Mouse (Mus musculus) monocyte, adult 5-6 weeks (primary cell): ENCODE data around the gene Chrne. TPM values are rescaled to one million over a fixed set of nuclear protein-coding genes. Genes with fewer than 3 reads are reported as not detected.
A peak's percentile ranks its signal among the peaks of the same experiment; 100 is the strongest.

Experiments used
- ATAC-seq: fragments of 153-309, 156-312 bp; replicated peaks from 2 replicates; pipeline ENCODE4 v1.8.0; 2017; ENCODE audit warnings: mild to moderate bottlenecking; ENCODE audit not compliant: low TSS enrichment, insufficient number of reproducible peaks, severe bottlenecking, poor library complexity, low FRiP score
- total RNA-seq: library from RNA; stranded (forward); fragments of 200-1000, 200-491, 200-594 nt; gene quantifications from 3 replicates; pipeline ENCODE4 v1.2.3, GENCODE M21; 2017

Gene Chrne
- total RNA-seq, 1 experiment from 2014 or later = 5.5 TPM

DNA sequence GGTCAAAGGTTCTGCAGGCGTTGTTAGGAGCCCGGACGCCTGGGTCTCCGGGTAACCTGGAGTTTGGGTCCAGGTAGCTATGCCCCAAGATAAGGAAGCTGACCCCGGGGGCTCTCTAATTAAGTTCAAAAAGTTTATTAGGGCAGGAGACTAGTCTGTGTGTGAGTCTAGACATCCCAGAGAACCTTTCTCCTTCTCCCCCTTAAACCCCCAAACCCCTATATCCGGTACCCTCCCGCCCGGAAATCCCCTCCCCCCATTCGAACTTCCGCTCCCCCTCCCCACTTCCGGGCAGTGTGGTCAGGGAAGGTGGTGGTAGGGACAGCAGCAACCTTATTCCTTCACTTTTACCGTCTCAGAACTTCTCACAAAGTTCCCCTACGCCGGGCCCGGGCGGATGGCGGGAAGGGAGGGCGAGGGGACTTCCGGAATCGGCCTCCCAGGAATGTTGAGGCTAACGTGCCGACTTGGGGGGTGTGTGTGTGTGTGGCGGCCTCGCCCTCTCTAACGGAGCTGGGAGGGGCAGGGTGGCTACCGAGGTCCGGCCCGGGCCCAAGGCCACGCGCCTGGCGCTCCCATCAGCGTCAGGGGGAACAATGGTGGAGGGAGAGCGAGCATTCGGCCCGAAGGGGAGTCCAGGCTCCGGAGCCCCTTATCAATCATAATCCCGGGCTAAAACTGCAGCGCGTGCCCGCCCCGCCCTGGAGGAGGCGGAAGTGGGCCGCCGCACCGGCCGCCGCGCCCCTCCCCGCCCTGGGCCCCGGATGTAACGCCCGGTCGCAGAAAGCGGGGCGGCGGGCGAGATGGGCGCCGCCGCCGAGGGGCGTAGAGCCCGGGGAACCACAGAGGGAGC is 34.6 kb upstream of the Chrne start:
- ATAC-seq = no peak

DNA sequence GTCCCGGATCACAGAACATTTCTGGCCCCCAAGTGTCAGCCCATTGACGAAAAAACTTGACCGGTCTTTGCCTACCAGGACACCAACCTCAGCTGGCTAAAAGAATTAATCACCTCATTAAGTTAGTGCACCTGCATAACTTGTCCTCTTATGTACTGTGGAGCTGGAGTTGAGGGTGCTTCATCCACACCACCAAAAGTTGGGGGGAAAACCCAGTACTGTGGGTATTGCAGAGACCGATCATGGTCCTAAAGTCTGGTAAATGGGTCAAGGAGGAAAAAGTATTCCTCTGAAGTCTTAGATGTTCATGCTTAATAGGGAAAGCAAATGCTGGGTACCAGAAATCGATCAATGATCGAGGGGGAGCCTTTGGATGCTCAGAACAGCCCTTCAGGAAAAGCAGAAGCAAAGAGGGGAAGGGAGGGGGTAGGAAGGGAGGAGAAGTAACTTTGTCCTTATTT is 33.9 kb upstream of the Chrne start:
- no peak; the same call in 1 of the 2 replicates for ATAC-seq

DNA sequence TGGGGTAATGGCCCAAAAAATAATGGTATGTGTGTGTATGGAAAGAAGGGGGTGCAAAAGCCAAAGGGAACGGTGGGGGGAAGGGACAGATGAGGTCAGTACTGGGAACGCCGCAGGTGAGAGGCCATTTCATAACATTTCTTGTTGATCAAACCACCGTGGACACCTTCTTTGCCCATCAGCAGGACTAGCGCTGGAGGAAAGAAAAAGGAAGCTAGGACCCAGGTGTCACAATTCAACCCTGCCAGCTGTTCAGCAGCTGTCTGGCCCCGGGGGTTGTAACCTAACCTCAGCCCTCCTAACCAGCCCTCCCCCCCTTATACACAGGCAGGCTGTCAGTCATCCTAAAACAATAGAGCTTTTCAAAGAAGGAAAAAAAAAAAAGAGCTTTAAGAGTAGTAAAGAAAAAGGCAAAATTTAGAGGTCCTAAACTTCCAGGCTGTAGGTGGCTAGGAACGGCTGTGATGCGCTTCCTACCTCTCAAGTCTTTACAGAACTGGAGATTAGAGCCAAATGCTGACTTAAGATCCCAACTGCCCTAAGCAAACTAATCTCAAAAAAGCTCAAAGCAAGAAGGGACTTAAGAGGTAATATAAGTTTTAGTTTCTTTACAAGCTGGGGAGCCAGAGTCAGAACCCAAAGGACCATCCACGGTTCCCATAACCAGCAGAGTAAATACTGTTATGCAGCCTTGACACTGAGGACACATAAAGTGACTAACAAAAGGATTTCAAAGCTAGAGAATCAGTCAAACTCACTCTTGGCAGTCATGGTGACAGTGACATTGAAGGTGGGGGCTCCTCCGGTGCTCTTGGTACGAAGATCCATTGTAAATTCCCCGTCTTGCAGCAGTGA is 33.2 kb upstream of the Chrne start:
- no peak for ATAC-seq

DNA sequence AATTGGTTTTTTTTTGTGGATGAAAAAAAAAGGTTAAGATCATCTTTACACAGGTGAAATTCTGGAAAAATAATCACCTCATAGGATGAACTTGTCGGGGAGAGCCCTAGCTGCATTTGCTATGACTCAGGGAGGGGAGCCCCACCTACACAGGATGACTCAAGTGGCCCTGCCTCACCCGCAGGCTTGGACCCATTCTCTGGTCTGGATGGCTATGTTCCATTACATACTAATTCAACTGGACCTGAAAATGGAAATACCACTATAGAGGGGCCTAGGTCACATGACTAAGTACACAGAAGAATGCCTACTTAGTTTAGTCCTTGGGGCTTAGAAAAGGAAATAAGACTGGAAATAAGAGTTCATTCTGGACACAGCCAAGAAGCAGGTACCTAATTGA is 32.4 kb upstream of the Chrne start:
- ATAC-seq = no peak

DNA sequence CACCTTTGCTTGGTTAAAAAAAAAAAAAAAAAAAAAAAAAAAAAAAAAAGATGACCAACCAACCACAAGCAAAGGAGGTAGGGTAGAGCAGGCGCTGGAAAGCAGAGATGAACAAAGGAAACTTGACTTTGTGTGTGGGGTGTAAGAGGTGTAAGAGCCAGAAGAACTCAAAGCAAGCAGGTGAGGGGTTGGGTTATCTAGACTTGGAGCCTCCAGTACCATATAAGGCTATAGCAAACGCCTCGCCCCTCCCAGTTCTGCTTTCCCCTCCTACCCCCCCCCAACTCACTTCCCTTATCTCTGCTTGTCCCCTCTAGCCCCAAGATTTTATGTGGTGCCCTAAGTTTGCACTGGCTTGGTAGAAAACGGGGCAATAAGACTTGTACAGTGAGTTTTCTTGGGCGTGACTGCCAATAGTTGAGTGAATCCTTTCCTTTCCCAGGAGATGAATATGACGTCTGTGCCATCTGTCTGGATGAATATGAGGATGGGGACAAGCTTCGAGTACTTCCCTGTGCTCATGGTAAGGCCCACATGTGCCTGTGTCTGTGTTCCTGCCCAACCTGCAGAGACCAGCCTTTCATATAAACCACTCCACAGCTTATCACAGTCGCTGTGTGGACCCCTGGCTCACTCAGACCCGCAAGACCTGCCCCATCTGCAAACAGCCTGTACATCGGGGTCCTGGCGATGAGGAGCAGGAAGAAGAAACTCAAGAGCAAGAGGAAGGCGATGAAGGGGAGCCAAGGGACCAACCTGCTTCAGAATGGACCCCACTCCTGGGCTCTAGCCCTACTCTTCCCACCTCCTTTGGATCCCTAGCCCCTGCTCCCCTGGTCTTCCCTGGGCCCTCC is 31.5 kb upstream of the Chrne start:
- ATAC-seq = no peak

DNA sequence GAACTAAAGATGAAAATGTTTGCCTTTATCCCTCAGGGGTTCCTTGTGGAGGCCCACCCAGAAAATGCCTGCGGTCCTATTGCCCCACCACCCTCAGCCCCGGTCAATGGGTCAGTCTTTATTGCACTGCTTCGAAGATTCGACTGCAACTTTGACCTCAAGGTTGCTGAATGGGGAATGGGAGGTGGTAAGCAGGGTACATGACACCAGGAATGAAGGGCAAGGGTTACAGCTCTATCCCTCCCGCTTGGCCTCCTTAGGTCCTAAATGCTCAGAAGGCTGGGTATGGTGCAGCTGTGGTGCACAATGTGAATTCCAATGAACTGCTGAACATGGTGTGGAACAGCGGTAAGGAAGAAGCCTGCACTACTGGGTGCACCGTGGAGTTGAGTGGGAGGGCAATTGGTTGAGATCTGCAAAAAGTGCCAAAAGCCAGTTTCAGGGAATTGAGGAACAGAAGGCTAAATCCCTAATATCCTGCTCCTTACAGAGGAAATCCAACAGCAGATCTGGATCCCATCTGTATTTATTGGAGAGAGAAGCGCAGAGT is 30.2 kb upstream of the Chrne start:
- ATAC-seq = no peak

DNA sequence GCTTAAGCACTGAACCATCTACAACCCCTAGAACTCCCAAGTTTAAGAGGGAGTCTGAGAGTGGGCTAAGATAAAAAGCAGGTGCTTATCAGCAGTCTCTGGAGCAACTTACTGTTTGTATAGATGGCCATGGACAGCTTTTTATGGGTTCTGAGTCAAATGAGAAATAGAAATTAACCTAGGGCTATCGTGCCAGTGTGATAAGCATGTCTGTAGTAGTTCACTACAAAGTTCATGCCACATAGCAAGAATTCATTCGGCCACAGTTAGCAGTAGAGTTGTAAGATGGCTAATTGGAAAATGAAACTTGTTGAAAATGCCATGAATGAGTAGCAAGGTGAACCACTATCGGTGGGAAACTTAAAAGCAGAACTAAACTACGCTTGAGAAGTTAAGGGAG is 29.5 kb upstream of the Chrne start:
- no peak for ATAC-seq

DNA sequence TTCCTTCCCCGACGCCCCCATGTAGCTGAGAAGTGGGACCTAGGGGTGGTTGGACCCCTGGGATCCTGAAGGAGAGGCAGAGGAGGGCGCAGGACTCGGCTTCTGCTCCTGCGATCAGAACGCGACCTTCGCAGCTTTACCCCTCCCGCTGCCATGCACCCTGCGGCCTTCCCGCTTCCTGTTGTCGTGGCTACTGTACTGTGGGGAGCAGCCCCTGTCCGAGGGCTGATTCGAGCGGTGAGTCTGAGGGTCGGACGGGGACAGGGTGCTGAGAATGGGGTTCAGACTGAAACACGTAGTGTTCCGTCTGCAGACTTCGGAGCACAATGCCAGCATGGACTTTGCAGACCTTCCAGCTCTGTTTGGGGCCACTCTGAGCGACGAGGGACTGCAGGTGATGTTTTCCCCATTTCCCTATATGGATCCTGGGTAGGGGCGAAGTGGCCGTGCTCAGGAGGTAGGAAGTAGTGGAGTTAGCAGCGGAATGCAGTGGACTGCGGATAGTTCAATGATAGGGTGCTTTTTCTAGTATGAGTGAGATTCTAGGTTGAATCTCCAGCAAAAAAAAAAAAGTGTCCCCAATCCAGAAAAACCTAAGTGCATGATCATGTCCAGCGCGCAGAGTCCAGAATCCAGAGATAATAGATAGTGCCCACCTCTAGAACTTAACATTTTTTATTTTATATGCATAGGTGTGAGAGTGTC is 28.9 kb upstream of the Chrne start:
- no peak for ATAC-seq

DNA sequence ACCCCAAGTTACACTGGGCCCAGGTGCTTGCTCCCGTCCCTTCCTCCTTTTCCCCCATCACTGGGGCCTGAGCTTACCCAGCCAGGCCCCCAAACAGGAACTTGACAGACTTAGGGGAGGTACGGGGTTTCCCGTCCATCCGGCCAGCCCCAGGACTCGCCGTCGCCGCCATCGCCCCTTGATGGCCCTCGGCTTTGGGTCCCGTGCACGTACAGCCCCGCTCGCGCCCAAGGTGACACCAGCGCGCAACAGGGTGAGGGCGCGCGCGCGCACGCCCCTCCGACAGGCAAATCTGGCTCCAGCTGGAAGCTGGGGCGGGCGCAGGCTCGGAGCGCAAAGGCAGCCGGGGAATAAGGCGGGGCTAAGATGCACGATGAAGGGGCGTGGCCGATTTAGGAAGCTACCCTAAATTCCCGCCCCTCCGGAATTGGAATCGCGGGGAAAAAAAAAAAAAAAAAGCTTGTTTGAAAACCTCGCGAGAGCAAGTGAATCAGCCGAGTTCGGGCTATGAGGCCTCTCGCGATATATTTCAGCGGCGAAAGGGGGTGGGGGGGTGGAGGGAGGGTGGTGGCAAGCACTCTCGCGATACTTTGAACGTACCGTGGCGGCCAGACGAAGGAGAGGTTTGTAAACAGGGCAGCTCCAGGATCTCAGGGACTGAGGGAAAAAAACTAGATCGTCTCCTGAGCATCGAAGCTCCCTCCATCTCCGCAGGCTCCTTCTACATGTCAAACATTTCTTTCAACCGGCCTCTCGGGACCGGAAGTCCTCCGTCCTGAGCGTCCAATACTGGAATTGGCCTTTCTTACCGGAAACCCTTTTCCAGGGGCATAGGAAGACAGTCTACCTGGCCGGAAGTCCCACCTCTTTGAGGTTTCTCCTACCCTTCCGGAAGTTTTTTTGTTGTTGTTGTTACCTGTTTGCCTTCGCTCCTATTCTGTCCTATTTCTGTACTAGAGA is 28.0 kb upstream of the Chrne start, which contains the start of the genes Rnf167 and Slc25a11:
Gene Rnf167, plus strand, starts transcription at position 545 of the 960 bp plus-strand sequence.
Gene Slc25a11, minus strand, starts transcription at position 789 of the 960 bp plus-strand sequence.
- peak; percentile 76 for ATAC-seq

DNA sequence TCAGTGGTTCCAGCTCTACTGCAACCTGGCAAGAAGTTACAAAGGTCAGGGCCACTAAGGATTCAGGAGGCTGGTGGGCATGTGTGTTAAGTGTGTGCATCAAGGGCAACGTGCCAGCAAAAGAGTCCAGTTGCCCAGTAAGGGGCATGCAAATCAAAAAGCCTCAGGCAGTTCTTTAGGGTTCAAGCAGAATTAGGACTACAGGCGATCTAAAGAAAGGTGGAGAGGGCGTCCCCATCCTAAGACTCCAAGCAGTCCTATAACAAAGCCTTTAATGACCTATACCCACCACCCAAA is 27.2 kb upstream of the Chrne start:
- no peak for ATAC-seq

DNA sequence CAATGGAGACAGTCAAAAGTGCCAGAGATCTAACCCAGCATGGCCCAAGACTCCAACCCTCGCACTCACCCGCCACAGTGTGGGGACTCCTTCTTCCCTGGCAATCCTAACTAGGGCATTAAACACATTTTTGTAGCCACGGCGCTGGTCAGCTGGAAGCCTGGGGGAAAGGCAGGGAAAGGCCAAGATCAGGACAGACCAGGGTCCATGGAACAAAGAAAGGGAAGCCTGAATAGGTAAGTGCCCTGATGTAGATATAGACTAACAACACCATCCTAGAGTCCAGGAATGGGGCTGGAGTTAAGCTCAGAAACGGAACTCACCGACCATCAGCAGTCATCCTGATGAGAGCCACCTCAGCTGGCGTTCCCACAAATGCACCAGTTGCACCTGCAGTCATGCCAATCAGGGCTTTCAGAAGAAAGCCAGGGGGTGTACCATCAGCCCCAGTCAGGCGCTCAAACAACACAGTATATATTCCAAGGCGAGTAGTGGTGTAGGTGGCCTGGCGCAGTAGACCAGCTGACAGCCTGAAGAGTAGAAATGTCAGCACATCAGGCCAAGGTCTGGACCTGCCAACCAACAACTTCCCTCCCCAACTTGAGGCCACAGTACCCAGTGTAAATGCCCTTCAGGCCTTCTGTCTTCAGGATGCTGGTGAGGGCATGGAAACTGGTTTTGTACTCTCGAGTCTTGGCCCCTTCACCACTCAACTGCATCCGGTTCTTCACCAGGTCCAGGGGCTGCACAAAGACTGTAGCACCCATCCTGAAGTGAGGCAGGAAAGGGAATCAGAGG is 26.6 kb upstream of the Chrne start:
- no peak for ATAC-seq

DNA sequence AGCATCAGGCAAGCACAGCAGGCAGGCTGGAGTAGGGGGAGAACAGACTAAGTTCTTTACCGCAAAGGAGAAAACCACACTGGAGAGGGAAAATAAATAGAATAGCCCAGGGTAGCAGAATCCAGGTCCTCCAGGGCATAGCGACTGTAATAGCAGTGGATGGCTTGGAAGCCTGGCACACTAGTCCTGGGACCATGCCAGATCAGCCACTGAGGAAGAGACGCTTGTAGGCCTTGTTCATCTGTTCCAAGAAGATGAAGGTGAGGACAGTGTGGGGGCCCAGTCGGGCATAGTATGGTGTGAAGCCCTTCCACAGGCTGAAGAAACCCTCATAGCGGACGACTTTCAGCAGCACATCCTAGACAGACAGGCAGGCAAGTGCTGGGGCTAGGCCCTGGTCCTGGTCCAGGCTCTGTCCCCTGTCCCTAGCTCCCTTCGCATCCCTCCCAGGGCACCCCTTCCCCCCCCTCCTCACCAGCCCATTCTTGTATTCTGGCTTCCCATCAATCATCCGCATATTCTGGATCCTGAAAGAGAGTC is 25.6 kb upstream of the Chrne start:
- no peak for ATAC-seq

DNA sequence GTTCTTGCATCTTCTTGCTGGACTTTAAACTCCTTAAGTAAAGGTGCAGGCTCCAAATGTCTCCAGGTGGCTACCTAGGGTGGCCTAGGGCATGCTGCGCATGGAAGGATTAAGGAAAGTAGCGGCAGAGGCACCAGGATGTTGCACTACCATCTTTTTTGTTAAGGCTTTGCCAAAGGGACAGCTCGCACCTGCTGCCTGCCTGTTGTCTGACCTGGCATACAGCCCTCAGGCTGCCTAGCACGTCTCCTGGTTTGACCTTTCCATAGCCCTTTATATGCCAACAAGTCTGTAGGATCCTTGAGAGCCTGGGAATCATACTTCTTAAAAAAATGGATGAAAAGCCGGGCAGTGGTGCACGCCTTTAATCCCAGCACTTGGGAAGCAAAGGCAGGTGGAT is 24.0 kb upstream of the Chrne start:
- ATAC-seq = no peak

DNA sequence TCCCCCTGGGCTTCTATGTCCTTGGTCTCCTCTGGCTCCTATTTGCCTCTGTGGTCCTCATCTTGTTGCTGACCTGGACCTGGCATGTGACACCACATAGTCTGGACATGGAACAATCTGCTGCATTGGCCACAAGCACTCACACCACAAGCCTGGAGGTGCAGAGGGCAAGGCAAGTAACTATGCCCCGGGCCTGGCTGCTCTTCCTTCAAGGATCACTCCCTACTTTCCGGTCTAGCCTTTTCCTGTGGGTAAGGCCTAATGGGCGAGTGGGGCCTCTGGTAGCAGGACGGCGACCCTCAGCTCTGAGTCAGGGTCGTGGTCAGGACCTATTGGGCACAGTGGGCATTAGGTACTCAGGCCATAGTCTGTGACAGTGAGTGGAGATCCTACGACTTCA is 22.2 kb upstream of the Chrne start:
- ATAC-seq = no peak

DNA sequence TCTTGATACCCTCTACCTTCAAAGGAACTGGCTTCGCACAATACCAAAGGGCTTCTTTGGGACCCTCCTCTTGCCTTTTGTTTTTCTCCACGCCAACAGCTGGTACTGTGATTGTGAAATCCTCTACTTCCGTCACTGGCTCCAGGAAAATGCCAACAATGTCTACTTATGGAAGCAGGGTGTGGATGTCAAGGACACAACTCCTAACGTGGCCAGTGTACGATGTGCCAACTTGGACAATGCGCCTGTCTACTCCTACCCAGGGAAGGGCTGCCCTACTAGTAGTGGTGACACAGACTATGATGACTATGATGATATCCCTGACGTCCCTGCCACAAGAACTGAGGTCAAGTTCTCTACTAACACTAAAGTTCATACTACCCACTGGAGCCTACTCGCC is 21.0 kb upstream of the Chrne start:
- ATAC-seq = no peak

DNA sequence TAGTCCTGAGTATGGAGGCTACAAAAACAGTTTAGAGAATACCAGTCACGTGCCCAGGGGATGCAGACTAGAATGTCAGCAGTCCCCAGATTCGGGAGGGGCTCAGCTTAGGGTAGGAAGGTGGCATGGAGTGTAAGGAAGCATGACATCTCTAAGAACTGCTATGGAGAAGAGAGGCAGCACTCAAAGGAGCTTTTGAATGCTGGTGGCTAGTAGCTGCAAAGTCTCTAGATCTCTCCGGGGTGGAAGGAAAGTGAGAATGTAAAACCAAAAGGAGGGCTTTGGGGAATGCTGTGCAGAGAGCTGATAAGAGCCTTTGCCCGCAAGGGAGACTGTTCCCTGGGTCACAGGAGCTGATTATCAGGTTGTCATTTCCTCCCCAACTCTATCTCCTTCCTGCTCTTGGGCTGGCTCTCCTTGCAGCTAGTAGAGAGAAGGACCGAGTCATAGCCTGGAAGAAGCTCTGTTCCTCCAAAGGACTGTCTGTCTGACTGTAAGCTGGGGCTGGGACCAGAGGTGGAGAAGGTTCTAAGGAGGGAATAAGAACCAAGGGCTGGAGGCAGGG is 19.8 kb upstream of the Chrne start, which contains the start of gene Gp1ba:
Gene Gp1ba, plus strand, starts transcription at position 409 of the 565 bp plus-strand sequence.
- ATAC-seq = no peak
